Mouse (Mus musculus): ENCODE results near the gene Gon7. TPM values are rescaled to one million over a fixed set of nuclear protein-coding genes. Genes with fewer than 3 reads are reported as not detected.

The Gon7 gene
- polyA plus RNA-seq, 1 experiment from 2014 or later, result 48.4 TPM

Other genes starting within 250 kb of the Gon7 start
- gene Chga, start 202.8 kb downstream of the Gon7 start, polyA plus RNA-seq (2016; fragmentation: Nextera tagmentation; extraction: Ambion mirVana), result 38.4 and 41.2 TPM in 2 replicates
- 22.5 and 23.1 TPM in 2 replicates for gene Itpk1, start 52.9 kb downstream of the Gon7 start, polyA plus RNA-seq (2016; fragmentation: Nextera tagmentation; extraction: Ambion mirVana)
- gene Moap1, start 14.1 kb downstream of the Gon7 start, polyA plus RNA-seq (2016; fragmentation: Nextera tagmentation; extraction: Ambion mirVana), result 30.1 and 33.4 TPM in 2 replicates
- gene Tmem251, start 14.0 kb downstream of the Gon7 start, polyA plus RNA-seq (2016; fragmentation: Nextera tagmentation; extraction: Ambion mirVana), result 12.0 and 12.4 TPM in 2 replicates
- gene Gm28051, start within 50 bp of the Gon7 start, polyA plus RNA-seq (2016; fragmentation: Nextera tagmentation; extraction: Ambion mirVana), result not detected in 2 replicates
- gene Ubr7, start 164 bp upstream of the Gon7 start, polyA plus RNA-seq (2016; fragmentation: Nextera tagmentation; extraction: Ambion mirVana), result 59.2 and 61.7 TPM in 2 replicates
- gene Gm20604, start 869 bp upstream of the Gon7 start, polyA plus RNA-seq (2016; fragmentation: Nextera tagmentation; extraction: Ambion mirVana), result 31.5 and 32.4 TPM in 2 replicates
- gene Btbd7, start 120.7 kb upstream of the Gon7 start, polyA plus RNA-seq (2016; fragmentation: Nextera tagmentation; extraction: Ambion mirVana), result 29.1 and 29.6 TPM in 2 replicates
- not detected in 2 replicates for gene Cox8c, start 141.5 kb upstream of the Gon7 start, polyA plus RNA-seq (2016; fragmentation: Nextera tagmentation; extraction: Ambion mirVana)
- 4.1 and 4.8 TPM in 2 replicates for gene Unc79, start 191.1 kb upstream of the Gon7 start, polyA plus RNA-seq (2016; fragmentation: Nextera tagmentation; extraction: Ambion mirVana)

All from forebrain, embryonic 12.5 days (tissue).